Mouse (Mus musculus) liver, adult 2 months (tissue): Measurements from ENCODE around the gene Abi2.

Source experiments
- CTCF ChIP-seq: fragments of 200-500 bp; IDR thresholded peaks from 2 replicates; pipeline ENCODE4 v1.5.1; 2011; ENCODE audit warnings: low read depth, low read length, control low read depth
- POLR2A ChIP-seq: fragments of 200-500 bp; IDR thresholded peaks from 2 replicates; pipeline ENCODE4 v1.6.1; 2011; ENCODE audit warnings: low read length, control low read depth; ENCODE audit not compliant: insufficient read depth; ENCODE audit errors: extremely low read depth

GRCm38 (mm10) chr1:60432497-60432896 lies 23.1 kb downstream of the Abi2 start:
- no peak for TF ChIP-seq POLR2A
- no peak for TF ChIP-seq CTCF
